Mouse (Mus musculus) kidney, adult 18-20 months (tissue): Measurements from ENCODE around the gene Fam136a.
"Not testable (repeated sequence)": the region's sequence is repeated elsewhere in the genome, so short reads cannot be mapped to it uniquely, and the experiment has no call there.

Experiments used
- DNase-seq: peaks from one replicate; pipeline ENCODE4 v3.0.0; 2021

Fam136a gene

GRCm38 (mm10) chr6:86368479-86368878, 3.0 kb downstream of the Fam136a start:
- no peak for DNase-seq

DNA sequence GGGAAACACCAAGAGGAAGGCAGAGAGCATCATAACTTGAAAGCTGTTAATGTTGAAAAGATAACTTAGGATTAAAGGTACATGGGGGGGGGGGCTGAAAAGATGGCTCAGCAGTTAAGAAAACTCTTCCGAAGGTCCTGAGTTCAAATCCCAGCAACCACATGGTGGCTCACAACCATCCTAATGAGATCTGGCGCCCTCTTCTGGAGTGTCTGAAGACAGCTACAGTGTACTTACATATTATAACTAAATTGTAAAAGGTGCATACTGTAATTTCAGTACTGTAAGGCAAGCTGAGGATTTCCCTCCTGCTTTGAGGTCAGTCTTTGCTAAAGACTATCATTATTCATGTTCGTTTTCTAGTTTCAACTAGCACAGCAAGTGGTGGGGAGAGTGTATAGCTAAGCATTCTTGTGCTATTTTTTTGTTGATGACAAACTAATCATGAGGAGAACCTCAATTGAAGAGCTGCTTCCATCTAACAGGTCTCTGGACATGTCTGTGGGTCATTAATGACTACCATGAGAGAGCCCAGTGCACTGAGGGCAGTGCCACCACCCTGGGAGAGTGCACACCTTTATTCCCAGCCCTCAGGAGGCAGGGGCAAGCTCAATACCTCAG, 4.8 kb downstream of the Fam136a start:
- DNase-seq, result no peak

DNA sequence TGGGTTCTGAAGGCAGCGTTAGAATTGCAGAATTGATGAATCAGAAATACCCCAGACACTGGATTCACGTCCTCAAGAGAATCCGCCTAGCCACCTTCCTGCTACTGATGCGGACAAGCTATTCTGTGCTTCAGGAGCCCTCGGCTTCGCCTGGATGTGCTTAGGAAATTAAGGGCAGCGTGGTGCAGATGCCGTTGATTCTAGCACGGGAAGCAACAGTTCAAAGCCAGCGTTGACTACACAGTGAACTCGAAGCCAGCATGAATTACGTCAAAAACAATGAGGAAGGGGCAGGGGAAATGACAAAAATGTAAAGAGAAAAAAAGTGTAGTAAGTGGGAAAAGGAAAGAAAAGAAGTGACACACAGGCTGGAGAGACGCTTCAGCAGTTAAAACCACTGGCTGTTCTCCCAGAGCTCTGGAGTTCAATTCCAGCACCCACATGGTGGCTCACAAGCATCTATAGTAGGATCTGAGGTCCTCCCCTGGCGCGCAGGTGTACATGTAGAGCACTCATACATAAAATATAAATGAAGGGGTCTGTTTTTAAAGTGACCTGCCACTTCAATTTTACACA, 5.4 kb downstream of the Fam136a start, which contains the start of gene Snrpg:
Snrpg (plus strand) TSS at position 541 of the 576 bp plus-strand sequence.
- no peak for DNase-seq

GRCm38 (mm10) chr6:86371340-86371911, 6.0 kb downstream of the Fam136a start:
- DNase-seq, result peak; percentile 96

- DNase-seq, result no peak
These were observed 6.6 kb downstream of the Fam136a start for GRCm38 (mm10) chr6:86371950-86372516.

GRCm38 (mm10) chr6:86373556-86373955, 8.1 kb downstream of the Fam136a start:
- no peak for DNase-seq

GRCm38 (mm10) chr6:86378341-86378740, 12.9 kb downstream of the Fam136a start:
- no peak for DNase-seq

DNA sequence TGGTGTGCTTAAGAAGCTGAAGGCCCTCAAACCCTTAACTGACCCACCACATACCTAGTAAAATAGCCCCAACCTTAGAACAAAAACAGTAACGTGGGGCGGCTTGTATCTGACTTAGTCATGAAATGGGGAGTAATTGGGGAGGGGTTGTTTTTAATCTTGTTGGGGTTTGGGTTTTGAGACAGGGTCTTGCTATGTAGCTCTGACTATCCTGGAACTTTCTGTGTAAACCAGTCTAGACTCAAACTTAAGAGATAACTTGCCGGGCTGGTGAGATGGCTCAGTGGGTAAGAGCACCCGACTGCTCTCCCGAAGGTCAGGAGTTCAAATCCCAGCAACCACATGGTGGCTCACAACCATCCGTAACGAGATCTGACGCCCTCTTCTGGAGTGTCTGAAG, 14.7 kb downstream of the Fam136a start:
- not testable (repeated sequence) for DNase-seq

DNA sequence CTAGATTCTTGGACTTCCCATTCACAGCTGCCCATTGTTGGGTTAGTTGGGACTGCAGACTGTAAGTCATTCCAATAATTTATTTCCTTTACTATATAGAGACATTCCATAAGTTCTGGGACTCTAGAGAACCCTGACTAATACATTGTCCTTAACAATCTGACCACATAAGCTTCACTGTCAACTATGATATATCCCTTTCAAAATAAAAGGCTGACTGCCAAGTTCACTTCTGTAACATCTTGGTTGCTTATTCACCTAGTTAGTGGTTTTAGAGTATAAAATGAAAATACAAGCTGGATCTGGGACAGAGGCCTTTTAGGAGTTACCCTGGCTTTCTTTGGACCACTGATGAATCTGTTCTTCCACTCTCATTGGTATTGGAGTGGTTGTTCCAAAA, 17.1 kb downstream of the Fam136a start:
- no peak for DNase-seq

- no peak for DNase-seq
These were observed 17.9 kb downstream of the Fam136a start for GRCm38 (mm10) chr6:86383370-86383769.

DNA sequence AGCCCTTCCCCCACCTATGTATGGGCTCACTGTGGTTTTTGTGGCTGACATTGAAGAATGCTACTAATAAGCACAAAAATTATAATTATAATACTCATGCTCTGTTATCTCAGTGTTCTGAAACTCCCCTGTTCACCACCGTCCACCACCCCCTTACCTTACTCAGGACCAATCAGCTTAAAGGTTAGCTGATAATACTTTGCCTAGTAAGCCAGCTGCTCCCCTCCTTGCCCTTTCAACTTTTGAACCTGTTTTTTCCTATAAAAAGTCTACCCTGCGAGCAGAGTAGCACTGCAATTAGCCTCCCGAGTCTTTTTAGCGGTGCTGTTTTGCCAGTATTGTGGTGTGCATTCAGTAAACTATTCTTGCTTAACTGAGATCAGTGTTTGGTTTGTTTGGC, 19.2 kb downstream of the Fam136a start:
- no peak for DNase-seq

- no peak for DNase-seq
These were observed 20.1 kb downstream of the Fam136a start for GRCm38 (mm10) chr6:86385362-86386104.

DNA sequence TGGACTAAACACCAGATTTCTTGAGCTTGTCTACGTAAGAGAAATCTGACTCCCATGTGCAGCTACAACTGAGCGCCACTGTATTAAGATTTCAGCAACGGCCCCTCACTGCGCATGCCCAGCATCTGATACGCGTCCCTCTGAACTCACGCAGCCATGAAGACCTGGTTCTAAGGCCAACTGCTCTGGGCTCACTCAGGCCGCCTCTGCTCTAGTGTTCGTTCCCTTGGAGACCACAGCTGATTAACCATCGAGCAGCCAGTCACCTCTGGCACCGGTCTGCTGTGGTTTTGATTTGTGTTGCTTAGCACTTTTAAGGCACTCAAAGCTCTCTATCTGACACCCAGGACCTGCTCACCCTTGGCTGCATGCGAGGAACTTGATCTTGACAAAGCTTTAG, 21.9 kb downstream of the Fam136a start:
- DNase-seq, result peak; percentile 56

DNA sequence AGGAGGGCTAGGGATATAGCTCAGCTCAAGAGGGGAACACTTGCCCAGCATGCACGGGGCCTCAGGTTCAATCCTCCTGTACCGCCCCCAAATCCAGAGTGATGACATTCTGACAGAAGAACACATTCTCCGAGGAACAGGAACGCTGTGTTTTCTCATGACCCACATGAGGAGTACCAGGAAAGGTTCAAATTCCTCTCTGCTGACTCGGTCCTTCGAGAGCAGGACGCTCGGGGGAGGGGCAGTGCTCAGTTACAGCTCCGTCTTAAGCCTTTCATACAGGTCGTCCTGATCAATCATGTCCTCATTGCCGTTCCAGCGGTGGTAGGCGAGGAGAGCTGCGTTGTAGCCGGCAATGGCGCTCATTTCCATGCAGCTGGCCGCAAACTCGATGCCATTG, 23.0 kb downstream of the Fam136a start:
- peak; percentile 45 for DNase-seq

DNA sequence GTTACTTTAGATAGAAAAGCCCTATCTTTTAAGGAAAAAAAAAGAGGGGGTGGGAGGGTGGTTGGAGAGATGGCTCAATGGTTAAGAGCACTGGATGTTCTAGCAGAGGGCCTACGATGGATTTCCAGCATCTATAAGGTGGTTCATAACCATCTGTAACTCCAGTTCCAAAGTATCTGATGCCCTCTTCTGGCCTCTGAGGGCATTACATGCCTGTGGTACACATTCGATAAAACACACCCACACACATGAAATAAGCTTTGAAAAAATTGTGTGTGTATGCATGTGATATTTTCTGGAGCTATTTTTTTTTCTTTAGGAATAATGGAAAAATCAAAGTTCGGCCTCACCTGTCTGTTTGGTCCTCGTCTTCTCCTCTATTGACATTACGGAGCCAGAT, 25.9 kb downstream of the Fam136a start:
- DNase-seq, result no peak

DNA sequence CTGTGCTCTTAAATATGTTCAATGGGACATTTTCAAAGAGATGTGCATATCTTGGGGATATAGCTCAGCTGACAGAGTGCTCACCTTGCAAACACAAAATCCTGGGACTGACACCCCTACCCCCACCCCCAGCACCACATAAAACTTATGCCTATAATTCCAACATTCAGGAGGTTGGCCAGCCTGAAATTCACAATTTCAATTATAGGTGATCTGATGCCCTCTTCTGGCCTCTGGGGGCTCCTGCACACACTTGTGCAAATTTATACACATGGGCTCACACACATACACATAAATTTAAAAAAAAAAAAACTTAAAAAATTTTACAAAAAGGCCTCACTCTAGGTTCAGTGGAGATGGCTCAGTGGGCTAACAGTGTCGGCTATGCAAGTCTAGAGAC, 27.7 kb downstream of the Fam136a start:
- DNase-seq, result no peak

DNA sequence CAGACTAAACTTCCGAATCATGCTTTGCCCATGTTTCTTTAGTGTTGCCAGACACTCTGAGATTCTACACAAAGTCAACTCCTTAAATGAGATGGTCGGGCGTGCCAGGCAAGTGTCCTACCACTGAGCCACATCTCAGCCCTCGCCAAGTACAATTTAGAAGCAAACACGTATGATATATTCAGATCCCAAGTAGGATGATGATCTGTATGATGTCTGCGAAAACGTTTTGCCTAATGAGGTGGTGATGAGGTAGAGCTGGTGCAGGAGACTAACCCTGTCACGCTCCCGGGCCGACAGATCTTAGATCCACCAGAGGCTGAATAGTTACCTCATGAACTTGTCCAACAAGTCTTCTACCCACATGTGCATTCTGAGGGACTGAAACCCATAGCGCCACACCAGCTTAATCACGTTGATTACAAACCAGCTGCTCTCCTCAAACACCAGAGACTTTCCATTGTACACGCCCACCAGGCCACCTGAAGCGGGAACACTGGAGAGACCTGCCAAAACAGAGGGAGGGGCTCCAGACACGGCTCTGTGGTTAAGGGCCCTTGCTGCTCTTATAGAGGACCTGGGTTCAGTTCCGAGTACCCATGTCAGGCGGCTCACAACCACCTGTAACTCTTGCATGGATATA, 28.8 kb downstream of the Fam136a start:
- DNase-seq, result no peak

DNA sequence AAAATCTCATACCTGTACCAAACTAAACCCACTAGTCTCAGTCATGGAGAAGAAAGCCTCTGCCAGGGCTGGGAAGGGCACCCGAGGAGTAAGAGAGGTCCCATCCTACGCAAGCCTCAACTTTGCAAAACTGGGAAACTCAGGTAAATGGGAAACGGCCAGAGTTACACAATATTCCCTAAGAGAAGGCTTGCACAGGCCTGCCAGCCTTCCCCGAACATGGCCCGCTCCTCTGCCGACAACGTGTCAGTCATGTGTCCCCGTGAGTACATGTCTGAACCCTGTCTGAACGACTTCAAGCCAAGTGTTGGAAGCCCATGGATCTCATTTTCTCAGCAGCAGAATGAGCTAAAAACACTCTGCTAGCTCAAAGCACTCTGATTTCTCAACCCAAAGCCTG, 29.6 kb downstream of the Fam136a start:
- DNase-seq, result no peak

- no peak for DNase-seq
These were observed 30.5 kb downstream of the Fam136a start for GRCm38 (mm10) chr6:86395969-86396368.

DNA sequence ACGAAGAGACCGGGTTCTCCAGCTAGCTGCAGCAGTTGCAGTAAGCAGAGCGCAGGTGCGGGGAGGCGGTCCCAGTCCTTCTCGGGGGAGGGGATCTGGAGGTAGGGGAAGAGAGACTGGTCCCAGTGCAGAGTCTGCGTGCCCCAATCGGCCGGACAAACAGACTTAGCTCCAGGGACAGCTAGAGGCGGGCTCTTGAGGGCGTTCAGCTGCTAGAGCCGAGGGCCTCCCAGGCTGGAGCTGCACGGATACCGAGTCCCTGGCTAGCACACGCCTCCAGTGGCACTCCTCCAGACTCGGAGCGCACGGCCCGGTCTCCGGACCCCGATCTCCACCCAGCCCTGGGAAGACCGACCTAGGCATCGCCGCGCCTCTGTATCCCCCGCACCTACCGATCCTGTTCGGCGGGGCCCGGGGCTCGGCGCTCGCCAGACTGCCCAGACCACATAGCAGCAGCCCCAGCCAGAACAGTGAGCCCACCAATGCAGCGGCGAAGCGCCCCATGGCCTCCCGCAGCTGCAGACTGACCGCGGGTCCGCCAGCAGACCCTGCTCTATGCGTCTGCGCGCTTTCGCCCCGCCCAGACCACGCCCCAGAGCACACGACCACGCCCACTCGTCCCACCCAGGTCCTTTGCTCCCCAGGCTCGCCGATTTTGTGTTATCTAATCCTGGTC, 31.3 kb downstream of the Fam136a start, which contains the start of gene Pcyox1:
Pcyox1 (minus strand) TSS at position 574 of the 676 bp plus-strand sequence.
- DNase-seq, result peak; percentile 92

DNA sequence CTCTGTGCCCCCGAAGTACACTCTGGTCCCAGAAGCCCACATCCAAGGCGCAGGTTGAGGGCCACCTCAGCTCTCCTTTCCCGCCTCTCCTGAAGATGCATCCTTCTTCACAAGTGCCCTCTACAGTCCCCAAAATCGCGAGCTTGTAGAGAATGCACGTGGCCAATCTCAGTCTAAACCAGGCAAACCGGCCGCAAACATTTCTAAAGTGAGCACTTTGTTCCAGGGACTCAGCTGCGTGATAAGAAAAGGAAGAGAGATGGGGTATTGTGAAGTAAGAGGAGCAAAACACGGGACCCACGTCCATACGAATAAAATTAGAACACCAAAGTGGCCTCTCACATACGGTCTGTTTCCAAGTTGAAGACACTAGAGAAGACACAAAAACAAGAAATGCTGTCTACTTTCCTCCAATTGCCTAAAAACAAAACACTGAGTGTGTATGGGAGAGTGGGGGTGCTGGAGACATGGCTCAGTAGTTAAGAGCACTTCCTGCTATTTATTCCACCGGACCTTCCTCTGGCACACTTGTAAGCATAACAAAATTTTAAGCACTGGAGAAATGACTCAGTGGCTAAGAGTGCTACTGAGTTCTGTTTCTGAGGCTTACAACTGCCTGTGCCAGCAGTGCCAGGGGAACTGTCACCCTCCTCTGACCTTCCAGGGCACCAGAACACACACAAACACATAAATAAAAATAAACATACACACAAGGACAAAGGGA, 32.0 kb downstream of the Fam136a start:
- DNase-seq, result no peak

- DNase-seq, result no peak
These were observed 33.5 kb downstream of the Fam136a start for GRCm38 (mm10) chr6:86398986-86399385.
